Mouse (Mus musculus) hindbrain, embryonic 14.5 days (tissue): Measurements from ENCODE around the gene Defb39. TPM values are rescaled to one million over a fixed set of nuclear protein-coding genes. Genes with fewer than 3 reads are reported as not detected.

Experiments
- ATAC-seq: fragments of 200-750 bp; cut with Nextera tagmentation; 2 replicates; pipeline ENCODE4 v1.8.0; 2017; ENCODE audit warnings: moderate number of reproducible peaks, mild to moderate bottlenecking, moderate TSS enrichment, moderate library complexity; ENCODE audit not compliant: low FRiP score
- DNase-seq: peaks from one replicate; pipeline ENCODE4 v3.0.0-alpha.2; 2015; ENCODE audit warnings: low spot score
- H3K27ac ChIP-seq: fragments of 300-500 bp; sonication (generic); 2 replicates; pipeline ENCODE4 v1.5.1; 2014; ENCODE audit warnings: mild to moderate bottlenecking, moderate library complexity
- H3K27me3 ChIP-seq: fragments of 300-500 bp; sonication (generic); 2 replicates; pipeline ENCODE4 v1.6.1; 2014; ENCODE audit warnings: mild to moderate bottlenecking, low read length, mixed read lengths; ENCODE audit not compliant: control insufficient read depth, insufficient read depth
- H3K36me3 ChIP-seq: fragments of 300-500 bp; sonication (generic); replicated peaks from 2 replicates; pipeline ENCODE4 v1.6.1; 2014; ENCODE audit not compliant: control insufficient read depth, insufficient read depth
- H3K4me1 ChIP-seq: fragments of 300-500 bp; sonication (generic); replicated peaks from 2 replicates; pipeline ENCODE4 v1.6.1; 2014; ENCODE audit warnings: antibody characterized with exemption, low read length, mixed read lengths; ENCODE audit not compliant: control insufficient read depth, insufficient read depth
- H3K4me2 ChIP-seq: fragments of 300-500 bp; sonication (generic); replicated peaks from 2 replicates; pipeline ENCODE4 v1.6.1; 2014; ENCODE audit warnings: mild to moderate bottlenecking, moderate library complexity
- H3K4me3 ChIP-seq: fragments of 300-500 bp; sonication (generic); replicated peaks from 2 replicates; pipeline ENCODE4 v1.5.1; 2014; ENCODE audit warnings: mild to moderate bottlenecking, low read length
- H3K9ac ChIP-seq: fragments of 300-500 bp; sonication (generic); 2 replicates; pipeline ENCODE4 v1.6.1; 2014
- H3K9me3 ChIP-seq: fragments of 300-500 bp; sonication (generic); 2 replicates; pipeline ENCODE4 v1.6.1; 2016; ENCODE audit warnings: low read length; ENCODE audit not compliant: control insufficient read depth
- WGBS: fragments of 180-500 bp; shearing (Covaris S2); extraction: QIAGEN DNeasy Blood & Tissue Kit; methylation state at CpG from one replicate; pipeline ENCODE4 v1.1.7; 2014; 5-methylcytosine and 5-hydroxymethylcytosine counted together
- polyA plus RNA-seq: library from polyadenylated mRNA; unstranded; fragments of >200 nt; fragmentation: Nextera tagmentation; extraction: Ambion mirVana; gene quantifications from 2 replicates; pipeline ENCODE4 v1.2.1, GENCODE M21; 2014

The Defb39 gene
- not detected in 2 replicates for polyA plus RNA-seq

GRCm38 (mm10) chr8:19064710-19065109 is at the start of gene Defb39:
Gene Defb39, minus strand, starts transcription at chr8:19064810.
- ATAC-seq (no peak), DNase-seq (no peak)
- no peaks in the 10 kb centered on the region for H3K27me3 ChIP-seq
- 90% methylated on average over 1 of the region's 1 CpGs for WGBS
- H3K27ac ChIP-seq: no peak within 1 kb of the TSS
- 0 out of 2 replicates have a peak, but pooled peaks cover 3% of the 10 kb centered on the region for H3K9me3 ChIP-seq
- H3K4me3 ChIP-seq: no peak within 1 kb of the TSS
- H3K9ac ChIP-seq: no peak within 1 kb of the TSS
- no peaks in the 10 kb centered on the region for H3K36me3 ChIP-seq
- no peak within 1 kb of the TSS for H3K4me2 ChIP-seq
- H3K4me1 ChIP-seq: no peaks in the 10 kb centered on the region

- Histone ChIP-seq H3K9me3 (0 out of 2 replicates have a peak, but pooled peaks cover 4% of the 10 kb centered on the region), H3K36me3 (no peaks in the 10 kb centered on the region), H3K4me1 (no peaks in the 10 kb centered on the region), H3K4me2 (no peak overlapping the region), H3K9ac (no peak overlapping the region), H3K4me3 (no peak overlapping the region), H3K27me3 (no peaks in the 10 kb centered on the region), H3K27ac (no peak overlapping the region)
- WGBS: 80% methylated on average over 2 of the region's 2 CpGs
- no peak for DNase-seq
- no peak for ATAC-seq
Observed at GRCm38 (mm10) chr8:19066013-19066412, 1.4 kb upstream of the Defb39 start.

- H3K4me1 ChIP-seq: no peaks in the 10 kb centered on the region
- H3K9ac ChIP-seq: no peak overlapping the region
- DNase-seq (no peak), ATAC-seq (no peak)
- no peaks in the 10 kb centered on the region for H3K27me3 ChIP-seq
- H3K36me3 ChIP-seq: no peaks in the 10 kb centered on the region
- H3K9me3 ChIP-seq: 0 out of 2 replicates have a peak, but pooled peaks cover 3% of the 10 kb centered on the region
- H3K27ac ChIP-seq: no peak overlapping the region
- no peak overlapping the region for H3K4me2 ChIP-seq
- H3K4me3 ChIP-seq: no peak overlapping the region
Observed at GRCm38 (mm10) chr8:19062891-19063290, 1.7 kb downstream of the Defb39 start.

GRCm38 (mm10) chr8:19045242-19045641 is 19.4 kb downstream of the Defb39 start:
- no peak for ATAC-seq

GRCm38 (mm10) chr8:19026466-19026865 is 38.1 kb downstream of the Defb39 start, which contains the start of gene Defb38:
Gene Defb38, minus strand, starts transcription at chr8:19026566.
- H3K4me3 ChIP-seq: no peak within 1 kb of the TSS
- DNase-seq: no peak

More at GRCm38 (mm10) chr8:19045242-19045641, 19.4 kb downstream of the Defb39 start:
- Histone ChIP-seq H3K36me3 (no peaks in the 10 kb centered on the region), H3K4me1 (no peaks in the 10 kb centered on the region), H3K9me3 (peaks cover 16% of the 10 kb centered on the region; the same call in 1 of the 2 replicates), H3K9ac (no peak overlapping the region), H3K4me3 (no peak overlapping the region), H3K27me3 (no peaks in the 10 kb centered on the region), H3K4me2 (no peak overlapping the region), H3K27ac (no peak overlapping the region)
- WGBS: 92% methylated on average over 14 of the region's 14 CpGs
- DNase-seq: no peak

More at GRCm38 (mm10) chr8:19026466-19026865, 38.1 kb downstream of the Defb39 start, which contains the start of gene Defb38:
- WGBS: 88% methylated on average over 1 of the region's 1 CpGs
- Histone ChIP-seq H3K27me3 (no peaks in the 10 kb centered on the region), H3K36me3 (no peaks in the 10 kb centered on the region), H3K4me2 (no peak within 1 kb of the TSS), H3K4me1 (no peaks in the 10 kb centered on the region), H3K9ac (no peak within 1 kb of the TSS), H3K27ac (no peak within 1 kb of the TSS), H3K9me3 (no peaks in the 10 kb centered on the region)
- ATAC-seq: no peak

Other genes with a start within 250 kb of the Defb39 start
- gene Defb40, start 86.6 kb downstream of the Defb39 start, polyA plus RNA-seq: not detected in 2 replicates
- gene Defb37, start 73.8 kb downstream of the Defb39 start, polyA plus RNA-seq: not detected in 2 replicates
- gene Defb38, start 38.2 kb downstream of the Defb39 start, polyA plus RNA-seq: not detected in 2 replicates
- gene Defb12, start 50.0 kb upstream of the Defb39 start, polyA plus RNA-seq: not detected in 2 replicates
- gene Defb34, start 58.9 kb upstream of the Defb39 start, polyA plus RNA-seq: not detected in 2 replicates
- gene Gm45826, start 76.0 kb upstream of the Defb39 start, polyA plus RNA-seq: not detected in 2 replicates
- not detected in 2 replicates for gene Defb14, start 129.5 kb upstream of the Defb39 start, polyA plus RNA-seq
- not detected in 2 replicates for gene Defb4, start 133.9 kb upstream of the Defb39 start, polyA plus RNA-seq
- gene Defb6, start 160.7 kb upstream of the Defb39 start, polyA plus RNA-seq: not detected in 2 replicates
- gene Defb46, start 175.1 kb upstream of the Defb39 start, polyA plus RNA-seq: not detected in 2 replicates
- not detected in 2 replicates for gene Defb5, start 182.8 kb upstream of the Defb39 start, polyA plus RNA-seq
- not detected in 2 replicates for gene Defb3, start 228.6 kb upstream of the Defb39 start, polyA plus RNA-seq